Mouse (Mus musculus): Measurements from ENCODE around the gene Sp8. TPM values are rescaled to one million over a fixed set of nuclear protein-coding genes. Genes with fewer than 3 reads are reported as not detected.

Sp8 gene
- polyA plus RNA-seq, 3 experiments from 2014 or later: not detected

- no peak for ATAC-seq
Measured at GRCm38 (mm10) chr12:118849203-118849861, 3.2 kb downstream of the Sp8 start.

GRCm38 (mm10) chr12:118849996-118850395, 3.9 kb downstream of the Sp8 start:
- ATAC-seq: no peak

GRCm38 (mm10) chr12:118850851-118851410, 4.8 kb downstream of the Sp8 start:
- ATAC-seq: no peak

- ATAC-seq: no peak
Measured at GRCm38 (mm10) chr12:118853331-118853730, 7.2 kb downstream of the Sp8 start.

- ATAC-seq: no peak
Measured at GRCm38 (mm10) chr12:118854401-118854800, 8.3 kb downstream of the Sp8 start.

GRCm38 (mm10) chr12:118854831-118855453, 8.8 kb downstream of the Sp8 start:
- ATAC-seq: no peak

GRCm38 (mm10) chr12:118856151-118856550, 10.0 kb downstream of the Sp8 start:
- no peak for ATAC-seq

- ATAC-seq: no peak
Measured at GRCm38 (mm10) chr12:118872673-118873072, 26.5 kb downstream of the Sp8 start.

GRCm38 (mm10) chr12:118882790-118883189, 36.7 kb downstream of the Sp8 start:
- ATAC-seq: no peak

- ATAC-seq: no peak
Measured at GRCm38 (mm10) chr12:118887964-118888363, 41.8 kb downstream of the Sp8 start.

Other genes starting within 250 kb of the Sp8 start
- not detected for gene Abcb5, start 120.1 kb downstream of the Sp8 start, polyA plus RNA-seq (2017; shearing (Covaris generic))